Mouse (Mus musculus) WW6 (cell line): Measurements from ENCODE around the gene Amn.

Source experiments
- DNase-seq: peaks from one replicate; pipeline ENCODE4 v3.0.0-alpha.2; 2013; ENCODE audit warnings: low read depth, low spot score

Gene Amn

GRCm38 (mm10) chr12:111323423-111323822, 52.5 kb downstream of the Amn start:
- no peak for DNase-seq

GRCm38 (mm10) chr12:111324536-111324935, 53.6 kb downstream of the Amn start:
- no peak for DNase-seq

- DNase-seq, result no peak
These were observed 54.1 kb downstream of the Amn start for GRCm38 (mm10) chr12:111324949-111325348.

GRCm38 (mm10) chr12:111325744-111326424, 55.0 kb downstream of the Amn start:
- no peak for DNase-seq
